Mouse (Mus musculus) stomach, embryonic 15.5 days (tissue): ENCODE results near the gene Gstt2. TPM values are rescaled to one million over a fixed set of nuclear protein-coding genes. Genes with fewer than 3 reads are reported as not detected.

Experiments
- ATAC-seq: fragments of 200-750 bp; cut with Nextera tagmentation; 2 replicates; pipeline ENCODE4 v1.8.0; 2017; ENCODE audit warnings: low read depth, moderate number of reproducible peaks, moderate TSS enrichment; ENCODE audit not compliant: insufficient read depth, low FRiP score
- H3K27ac ChIP-seq: fragments of 300-500 bp; sonication (generic); 2 replicates; pipeline ENCODE4 v1.5.1; 2015; ENCODE audit warnings: mild to moderate bottlenecking, inconsistent platforms
- H3K27me3 ChIP-seq: fragments of 300-500 bp; sonication (generic); replicated peaks from 2 replicates; pipeline ENCODE4 v1.6.1; 2015; ENCODE audit warnings: inconsistent platforms
- H3K36me3 ChIP-seq: fragments of 300-500 bp; sonication (generic); 2 replicates; pipeline ENCODE4 v1.6.1; 2015; ENCODE audit warnings: inconsistent platforms
- H3K4me1 ChIP-seq: fragments of 300-500 bp; sonication (generic); 2 replicates; pipeline ENCODE4 v1.6.1; 2015; ENCODE audit warnings: inconsistent platforms
- H3K4me2 ChIP-seq: fragments of 300-500 bp; sonication (generic); 2 replicates; pipeline ENCODE4 v1.6.1; 2015; ENCODE audit warnings: mild to moderate bottlenecking, inconsistent platforms
- H3K4me3 ChIP-seq: fragments of 300-500 bp; sonication (generic); replicated peaks from 2 replicates; pipeline ENCODE4 v1.5.1; 2015; ENCODE audit warnings: inconsistent platforms
- H3K9ac ChIP-seq: fragments of 300-500 bp; sonication (generic); 2 replicates; pipeline ENCODE4 v1.6.1; 2015; ENCODE audit warnings: inconsistent platforms
- H3K9me3 ChIP-seq: fragments of 300-500 bp; sonication (generic); 2 replicates; pipeline ENCODE4 v1.6.1; 2016; ENCODE audit warnings: inconsistent platforms
- WGBS: fragments of 180-500 bp; shearing (Covaris S2); methylation state at CpG from one replicate; pipeline ENCODE4 v1.1.7; 2015; 5-methylcytosine and 5-hydroxymethylcytosine counted together
- polyA plus RNA-seq: library from polyadenylated mRNA; unstranded; fragments of >200 nt; fragmentation: Nextera tagmentation; extraction: Ambion mirVana; gene quantifications from 2 replicates; pipeline ENCODE4 v1.2.1, GENCODE M21; 2015

Gstt2 gene
- polyA plus RNA-seq, 1 experiment from 2014 or later = 58.7 TPM

DNA sequence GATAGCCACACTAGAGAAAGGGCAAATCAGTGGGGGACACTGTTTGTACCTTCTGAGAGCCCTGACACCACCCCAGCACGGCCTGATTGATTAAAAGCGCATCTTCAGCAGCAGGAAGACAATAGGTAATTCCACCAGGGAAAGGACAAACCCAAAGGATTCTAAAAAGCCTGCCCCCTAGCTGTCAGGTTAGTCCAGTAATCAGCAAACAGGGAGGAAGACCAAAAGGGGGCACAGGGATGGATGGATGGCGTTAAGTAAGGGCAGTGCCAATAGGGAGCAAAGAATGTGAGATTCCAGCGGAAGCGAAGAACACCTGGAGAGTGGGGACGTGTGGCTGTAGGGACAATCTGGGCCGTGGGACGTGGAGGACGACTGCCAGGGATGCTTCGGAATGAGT, 18.6 kb downstream of the Gstt2 start:
- Histone ChIP-seq H3K4me2 (no peak overlapping the region), H3K4me1 (no peaks in the 10 kb centered on the region), H3K27ac (no peak overlapping the region), H3K27me3 (no peaks in the 10 kb centered on the region), H3K36me3 (no peaks in the 10 kb centered on the region), H3K9me3 (no peaks in the 10 kb centered on the region), H3K4me3 (no peak overlapping the region), H3K9ac (no peak overlapping the region)
- no peak for ATAC-seq
- WGBS = 58% methylated on average over 10 of the region's 10 CpGs

DNA sequence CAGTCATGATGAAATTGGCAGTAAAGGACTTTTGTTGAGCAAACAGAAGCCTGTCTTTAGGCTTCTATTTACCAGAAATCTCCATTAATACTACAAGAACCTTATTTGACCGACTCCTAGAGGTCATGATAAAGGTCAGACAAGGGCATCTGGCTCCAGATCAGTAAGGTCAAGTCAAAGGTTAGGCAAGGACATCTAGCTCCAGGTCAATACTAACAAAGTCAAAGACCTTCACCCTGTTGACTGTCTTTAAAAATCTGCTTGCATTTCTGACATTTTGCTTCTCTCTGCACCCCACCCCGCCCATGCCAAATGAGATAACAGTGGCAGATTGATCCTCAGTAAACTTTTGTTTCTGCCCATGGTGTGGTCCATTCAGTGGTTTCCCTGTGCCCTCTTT, 33.0 kb downstream of the Gstt2 start:
- 62% methylated on average over 2 of the region's 2 CpGs for WGBS
- Histone ChIP-seq H3K27ac (no peak overlapping the region), H3K27me3 (no peaks in the 10 kb centered on the region), H3K4me2 (no peak overlapping the region), H3K9me3 (no peaks in the 10 kb centered on the region), H3K36me3 (no peaks in the 10 kb centered on the region), H3K9ac (no peak overlapping the region), H3K4me1 (no peaks in the 10 kb centered on the region), H3K4me3 (no peak overlapping the region)
- ATAC-seq = no peak

DNA sequence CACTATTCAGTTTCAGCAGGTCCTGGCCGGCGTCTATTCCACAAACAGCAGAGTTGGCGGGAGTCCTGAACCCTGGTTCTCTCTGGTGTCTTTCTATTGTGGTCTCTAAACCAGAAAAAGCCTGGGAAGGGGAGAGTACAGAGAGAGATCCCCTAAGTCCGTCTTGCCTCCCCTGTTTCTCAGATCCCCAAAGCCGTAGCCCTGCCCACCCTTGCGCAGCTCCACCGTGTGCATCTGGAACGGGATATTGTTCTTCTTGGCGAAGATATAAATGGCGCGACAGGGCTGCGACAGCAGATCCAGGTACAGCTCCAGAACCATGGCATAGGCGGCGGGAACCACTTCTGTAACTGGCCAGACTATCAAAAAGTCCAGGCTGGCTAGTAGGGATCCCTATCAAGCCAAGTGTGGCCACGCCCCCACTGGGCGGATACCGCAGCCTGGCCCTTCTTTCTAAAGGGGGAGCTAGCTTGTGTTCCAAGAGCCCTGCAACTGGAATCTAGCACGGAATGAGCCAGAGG, 39.0 kb downstream of the Gstt2 start, which contains the start of gene Gstt1:
TSS of gene Gstt1 (minus strand) at position 409 of the 521 bp plus-strand sequence.
- Histone ChIP-seq H3K36me3 (no peaks in the 10 kb centered on the region), H3K27me3 (no peaks in the 10 kb centered on the region), H3K27ac (no peak within 1 kb of the TSS), H3K4me1 (peaks cover 10% of the 10 kb centered on the region; the same call in 1 of the 2 replicates), H3K9me3 (no peaks in the 10 kb centered on the region), H3K9ac (0 out of 2 replicates have a peak within 1 kb of the TSS, but pooled peaks have one; percentile 21), H3K4me2 (peak within 1 kb of the TSS; percentile 86), H3K4me3 (peak within 1 kb of the TSS; percentile 46)
- WGBS = 2% methylated on average over 18 of the region's 18 CpGs
- ATAC-seq = peak; percentile 27; the same call in 1 of the 2 replicates

DNA sequence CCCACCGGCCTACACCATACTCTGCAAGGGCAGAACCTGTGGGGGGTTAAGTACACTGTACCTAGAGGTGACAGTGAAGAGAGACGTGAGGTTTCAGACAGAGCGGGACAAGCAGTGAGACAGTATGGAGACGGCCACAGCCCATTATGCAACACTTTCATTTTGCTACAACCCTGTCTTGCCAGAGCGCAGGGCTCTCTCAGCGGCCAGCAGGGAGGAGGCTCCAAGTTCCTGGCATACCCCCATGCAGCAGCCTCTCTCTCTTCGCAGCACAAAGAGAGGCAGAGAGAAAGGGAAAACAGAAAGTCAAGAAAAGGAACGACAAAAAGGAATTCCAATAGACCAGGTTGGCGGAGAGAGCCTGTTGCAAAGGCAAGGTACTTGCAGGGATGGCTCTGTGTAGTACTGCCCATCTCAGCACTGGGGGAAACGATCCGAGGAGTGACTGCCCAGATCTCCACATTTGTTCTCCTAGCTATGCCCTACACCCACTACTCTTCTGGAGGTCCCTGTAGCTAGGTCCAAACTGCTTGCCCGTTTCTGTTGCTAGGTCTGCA, 39.5 kb downstream of the Gstt2 start:
- Histone ChIP-seq H3K4me3 (peak overlapping the region; percentile 46), H3K27ac (no peak overlapping the region), H3K9ac (0 out of 2 replicates have a peak overlapping the region, but pooled peaks have one; percentile 21), H3K4me2 (peak overlapping the region; percentile 86), H3K9me3 (no peaks in the 10 kb centered on the region), H3K27me3 (no peaks in the 10 kb centered on the region), H3K36me3 (no peaks in the 10 kb centered on the region), H3K4me1 (peaks cover 10% of the 10 kb centered on the region; the same call in 1 of the 2 replicates)
- ATAC-seq = peak; percentile 41; the same call in 1 of the 2 replicates
- 1% methylated on average over 12 of the region's 12 CpGs for WGBS

DNA sequence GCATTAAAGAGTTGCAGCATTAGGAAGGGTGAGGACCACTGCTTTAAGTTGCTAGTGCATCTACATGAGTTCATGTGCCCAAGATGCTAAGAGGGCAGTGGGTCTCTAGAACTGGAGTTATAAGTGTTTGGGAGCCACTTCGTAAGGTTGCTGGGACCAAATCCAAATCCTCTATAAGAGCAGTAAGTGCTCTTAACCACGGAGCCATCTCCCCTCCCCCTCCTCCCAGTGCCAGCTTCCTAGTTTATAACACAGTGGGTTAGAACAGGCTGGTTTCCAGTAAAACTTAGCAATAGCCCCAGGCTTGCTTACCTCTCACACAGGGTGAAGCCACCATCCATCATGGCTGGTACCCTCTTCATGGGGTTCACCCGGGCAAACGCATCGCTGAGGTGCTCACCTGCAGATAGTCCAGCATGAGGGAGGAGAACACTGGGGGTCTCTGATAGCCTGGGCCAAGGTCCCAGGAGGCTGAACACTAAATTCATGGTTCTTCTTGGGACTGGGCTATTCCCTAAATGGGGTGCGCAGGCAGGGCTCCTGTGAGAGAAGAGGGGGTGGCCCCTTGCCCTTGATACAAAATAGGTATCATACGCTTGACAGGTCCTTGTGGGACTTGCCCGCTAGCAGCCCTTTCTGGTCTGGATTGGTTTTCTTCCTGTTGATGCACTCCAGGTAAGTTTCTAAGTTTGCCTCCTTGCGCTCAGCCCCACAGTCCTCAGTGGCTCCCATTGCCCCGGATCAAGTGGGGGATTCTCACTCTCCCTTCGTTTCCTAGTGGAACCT, 40.3 kb downstream of the Gstt2 start:
- H3K9ac ChIP-seq = no peak overlapping the region
- no peak overlapping the region for H3K27ac ChIP-seq
- peak overlapping the region; percentile 86 for H3K4me2 ChIP-seq
- H3K27me3 ChIP-seq = no peaks in the 10 kb centered on the region
- H3K4me3 ChIP-seq = peak overlapping the region; percentile 46
- H3K4me1 ChIP-seq = peaks cover 10% of the 10 kb centered on the region; the same call in 1 of the 2 replicates
- H3K9me3 ChIP-seq = no peaks in the 10 kb centered on the region
- WGBS = 48% methylated on average over 11 of the region's 11 CpGs
- ATAC-seq = peak; percentile 20; the same call in 1 of the 2 replicates
- H3K36me3 ChIP-seq = no peaks in the 10 kb centered on the region

DNA sequence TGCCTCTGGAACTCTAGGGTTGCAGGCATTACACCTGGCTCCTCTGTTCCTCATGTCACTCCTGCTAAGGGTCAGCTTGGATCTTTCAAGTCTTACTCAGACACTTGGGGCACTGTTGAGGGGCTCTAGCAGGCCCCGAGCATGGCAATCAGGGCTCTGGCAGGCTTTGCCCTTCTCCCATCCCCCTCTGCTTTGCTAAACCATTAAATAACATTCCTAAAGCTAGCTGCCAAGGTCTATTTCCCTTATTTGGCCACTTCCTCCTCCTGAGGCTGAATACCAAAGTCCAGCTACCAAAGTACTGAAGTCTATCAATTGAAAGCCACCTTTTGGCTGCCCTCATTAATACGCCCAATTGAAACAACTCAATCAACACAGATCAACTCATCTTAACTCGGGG, 42.3 kb downstream of the Gstt2 start:
- no peak for ATAC-seq
- peak overlapping the region; percentile 4; the same call in 1 of the 2 replicates for H3K27ac ChIP-seq

DNA sequence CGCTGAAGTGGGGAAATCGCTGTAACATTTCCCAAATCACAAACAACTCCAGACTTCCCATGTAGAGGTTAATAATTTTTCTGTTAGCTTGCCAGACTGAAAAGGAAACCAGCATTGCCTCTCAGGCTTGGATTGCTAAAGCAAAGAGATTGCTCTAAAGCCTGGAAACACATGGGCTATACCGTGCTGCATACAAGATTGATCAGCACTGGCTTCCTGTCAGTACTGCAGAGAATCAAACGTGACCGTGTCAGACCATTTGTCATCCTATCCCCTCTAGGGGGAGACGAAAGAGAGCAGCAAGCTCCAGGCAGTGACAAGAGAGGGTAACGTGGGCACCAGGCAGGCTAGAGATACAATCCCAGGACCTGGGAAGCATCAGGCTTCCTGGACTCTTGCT, 46.5 kb downstream of the Gstt2 start:
- H3K27ac ChIP-seq = 0 out of 2 replicates have a peak overlapping the region, but pooled peaks have one; percentile 31
- H3K9me3 ChIP-seq = no peaks in the 10 kb centered on the region
- H3K4me3 ChIP-seq = no peak overlapping the region
- H3K9ac ChIP-seq = no peak overlapping the region
- H3K36me3 ChIP-seq = no peaks in the 10 kb centered on the region
- H3K4me2 ChIP-seq = no peak overlapping the region
- 12% methylated on average over 7 of the region's 7 CpGs for WGBS
- H3K27me3 ChIP-seq = no peaks in the 10 kb centered on the region
- no peak for ATAC-seq
- H3K4me1 ChIP-seq = peaks cover 7% of the 10 kb centered on the region; the same call in 1 of the 2 replicates

More for the DNA sequence above, 42.3 kb downstream of the Gstt2 start:
- H3K9me3 ChIP-seq = no peaks in the 10 kb centered on the region
- 27% methylated on average over 3 of the region's 3 CpGs for WGBS
- no peak overlapping the region for H3K4me3 ChIP-seq
- no peaks in the 10 kb centered on the region for H3K27me3 ChIP-seq
- H3K36me3 ChIP-seq = no peaks in the 10 kb centered on the region
- H3K9ac ChIP-seq = no peak overlapping the region
- peaks cover 13% of the 10 kb centered on the region; the same call in 1 of the 2 replicates for H3K4me1 ChIP-seq
- H3K4me2 ChIP-seq = no peak overlapping the region

DNA sequence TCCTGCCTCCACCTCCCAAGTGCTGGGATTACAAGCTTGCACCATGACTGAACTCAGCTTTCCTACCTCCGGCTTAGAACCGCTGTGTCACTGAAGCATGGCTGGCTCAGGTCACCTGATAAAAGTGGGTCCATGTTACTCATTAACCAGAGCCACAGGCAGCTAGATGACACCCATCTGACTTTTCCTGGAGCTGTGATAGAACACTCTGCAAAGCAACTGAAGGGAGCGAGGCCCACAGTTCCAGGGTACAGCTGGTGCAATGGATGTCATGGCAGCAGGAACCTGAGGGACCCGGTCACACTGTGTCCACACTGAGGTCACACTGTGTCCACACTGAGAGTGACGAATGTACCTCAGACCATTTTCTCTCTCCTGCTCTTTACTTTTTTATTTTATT, 47.4 kb downstream of the Gstt2 start:
- ATAC-seq = peak; percentile 83
- no peak overlapping the region for H3K27ac ChIP-seq
- H3K9ac ChIP-seq = no peak overlapping the region

DNA sequence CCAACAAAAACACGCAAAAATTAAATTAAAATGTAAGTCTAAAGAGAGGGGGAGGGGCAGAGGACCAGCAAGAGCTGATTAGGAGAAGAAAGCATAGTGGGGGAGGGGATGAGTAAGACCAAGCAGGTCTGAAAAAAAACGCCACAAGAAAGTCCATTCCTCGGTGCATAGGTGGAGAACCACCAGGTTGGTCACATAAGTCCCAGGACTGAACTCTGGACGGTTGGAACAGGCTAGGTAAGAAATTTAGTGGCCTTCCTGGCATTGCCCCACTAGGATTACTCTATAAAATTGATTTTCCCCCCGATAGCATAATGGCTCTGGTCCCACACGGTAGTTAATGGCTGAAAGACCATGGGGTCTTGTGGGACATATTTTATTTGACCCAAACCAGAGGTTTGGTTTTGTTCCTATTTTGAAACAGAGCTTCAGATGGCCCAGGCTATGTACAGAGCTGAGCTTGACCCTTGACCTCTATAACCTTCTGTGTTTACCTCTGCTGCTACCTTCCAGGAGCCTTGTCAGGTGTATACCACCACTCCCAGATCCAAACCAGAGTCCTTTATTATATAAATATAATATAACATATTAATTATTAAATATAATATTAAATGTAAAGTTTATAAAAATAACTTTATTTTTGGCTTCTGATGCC, 48.0 kb downstream of the Gstt2 start:
- Histone ChIP-seq H3K9ac (no peak overlapping the region), H3K36me3 (no peaks in the 10 kb centered on the region), H3K9me3 (no peaks in the 10 kb centered on the region), H3K4me1 (0 out of 2 replicates have a peak, but pooled peaks cover 3% of the 10 kb centered on the region), H3K27me3 (no peaks in the 10 kb centered on the region), H3K4me2 (no peak overlapping the region), H3K27ac (no peak overlapping the region), H3K4me3 (no peak overlapping the region)
- ATAC-seq = no peak
- WGBS = 77% methylated on average over 6 of the region's 6 CpGs

More for the DNA sequence above, 47.4 kb downstream of the Gstt2 start:
- Histone ChIP-seq H3K9me3 (no peaks in the 10 kb centered on the region), H3K4me2 (no peak overlapping the region), H3K36me3 (no peaks in the 10 kb centered on the region), H3K4me1 (peaks cover 7% of the 10 kb centered on the region; the same call in 1 of the 2 replicates), H3K27me3 (no peaks in the 10 kb centered on the region), H3K4me3 (no peak overlapping the region)
- WGBS = 65% methylated on average over 5 of the region's 5 CpGs

DNA sequence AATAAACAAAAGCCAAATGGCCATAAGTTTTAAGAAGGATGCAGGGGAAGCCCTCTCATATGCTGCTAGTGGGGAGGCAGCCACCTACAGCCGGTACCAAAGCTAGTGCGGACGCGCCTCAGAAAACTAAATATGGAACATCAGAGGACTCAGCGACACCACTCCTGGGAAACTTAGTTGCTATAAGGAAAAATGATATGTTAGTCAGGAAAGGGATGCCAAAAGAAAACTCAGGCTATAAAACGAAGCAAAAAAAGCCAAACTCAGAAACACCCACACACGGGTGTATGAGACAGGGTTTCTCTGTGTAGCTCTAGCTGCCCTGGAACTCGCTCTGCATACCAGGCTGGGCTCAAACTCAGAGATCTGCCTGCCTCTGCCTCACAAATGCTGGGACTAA, 48.9 kb downstream of the Gstt2 start:
- H3K36me3 ChIP-seq = no peaks in the 10 kb centered on the region
- WGBS = 92% methylated on average over 8 of the region's 8 CpGs
- ATAC-seq = no peak

DNA sequence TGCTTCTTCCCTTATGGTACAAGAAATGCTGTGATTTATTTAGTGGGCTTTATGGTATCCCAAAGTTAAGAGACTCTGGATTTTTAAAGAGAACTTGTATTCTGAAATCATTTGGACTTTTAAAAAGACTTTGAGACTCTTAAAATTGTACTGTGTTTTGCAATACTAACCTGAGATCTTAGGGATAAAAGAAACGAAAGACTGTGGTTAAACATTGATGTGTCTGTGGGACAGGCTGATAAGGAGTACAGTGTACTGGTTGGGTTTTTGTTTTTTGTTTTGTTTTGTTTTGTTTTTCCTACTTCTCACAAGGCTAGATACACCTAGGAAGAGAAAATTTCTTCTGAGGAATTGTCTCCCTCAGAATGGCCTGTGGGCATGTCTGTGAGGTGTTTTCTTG, 51.8 kb downstream of the Gstt2 start:
- no peak for ATAC-seq
- Histone ChIP-seq H3K27ac (no peak overlapping the region), H3K4me2 (no peak overlapping the region), H3K4me1 (0 out of 2 replicates have a peak, but pooled peaks cover 6% of the 10 kb centered on the region), H3K36me3 (no peaks in the 10 kb centered on the region), H3K9ac (no peak overlapping the region), H3K9me3 (no peaks in the 10 kb centered on the region), H3K27me3 (no peaks in the 10 kb centered on the region), H3K4me3 (no peak overlapping the region)
- WGBS = 67% methylated on average over 1 of the region's 1 CpGs

More for the DNA sequence above, 48.9 kb downstream of the Gstt2 start:
- H3K4me3 ChIP-seq = no peak overlapping the region
- no peaks in the 10 kb centered on the region for H3K27me3 ChIP-seq
- H3K4me1 ChIP-seq = 0 out of 2 replicates have a peak, but pooled peaks cover 3% of the 10 kb centered on the region
- no peak overlapping the region for H3K9ac ChIP-seq
- H3K9me3 ChIP-seq = no peaks in the 10 kb centered on the region
- no peak overlapping the region for H3K27ac ChIP-seq
- H3K4me2 ChIP-seq = no peak overlapping the region
